Mouse (Mus musculus): Measurements from ENCODE around the gene Vmn1r52. TPM values are rescaled to one million over a fixed set of nuclear protein-coding genes. Genes with fewer than 3 reads are reported as not detected.
"Not testable (repeated sequence)": the region's sequence is repeated elsewhere in the genome, so short reads cannot be mapped to it uniquely, and the experiment has no call there.

Gene Vmn1r52
- not detected in 2 replicates for polyA plus RNA-seq (2015; fragmentation: Nextera tagmentation; extraction: Ambion mirVana)

DNA sequence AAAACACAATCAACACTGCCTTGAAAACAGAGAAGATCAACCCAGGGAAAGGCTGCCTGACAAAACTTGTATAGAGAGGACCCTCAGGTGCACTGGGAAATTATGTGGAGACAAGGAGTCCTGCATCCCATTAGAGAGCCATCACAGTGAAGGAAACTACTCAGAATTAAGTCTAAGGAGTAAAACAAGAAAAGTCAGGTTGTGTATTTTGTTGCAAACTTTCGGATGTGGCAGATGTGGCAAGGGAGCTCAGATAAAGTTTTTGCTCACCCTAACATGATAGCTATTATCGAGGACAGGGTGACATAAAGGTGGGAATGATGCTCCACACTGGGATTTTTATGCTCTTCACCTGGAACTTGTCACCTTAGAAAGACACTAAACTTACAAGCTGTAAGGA lies at the start of gene Vmn1r52:
Vmn1r52 (plus strand) TSS at position 301 of the 400 bp plus-strand sequence.
- peaks cover 3% of the 10 kb centered on the region; the same call in 1 of the 2 replicates for H3K9me3 ChIP-seq
- H3K4me3 ChIP-seq, result no peak within 1 kb of the TSS
- no peak within 1 kb of the TSS for H3K9ac ChIP-seq
- no peak within 1 kb of the TSS for H3K4me2 ChIP-seq
- ATAC-seq (ENCODE audit: extremely low read depth, insufficient number of reproducible peaks, low FRiP score, low TSS enrichment), result no peak
- 53% methylated on average over 2 of the region's 2 CpGs for WGBS
- H3K36me3 ChIP-seq, result no peaks in the 10 kb centered on the region
- H3K27ac ChIP-seq (replicated peaks), result no peak within 1 kb of the TSS
- H3K4me1 ChIP-seq, result no peaks in the 10 kb centered on the region
- no peaks in the 10 kb centered on the region for H3K27me3 ChIP-seq (replicated peaks)

DNA sequence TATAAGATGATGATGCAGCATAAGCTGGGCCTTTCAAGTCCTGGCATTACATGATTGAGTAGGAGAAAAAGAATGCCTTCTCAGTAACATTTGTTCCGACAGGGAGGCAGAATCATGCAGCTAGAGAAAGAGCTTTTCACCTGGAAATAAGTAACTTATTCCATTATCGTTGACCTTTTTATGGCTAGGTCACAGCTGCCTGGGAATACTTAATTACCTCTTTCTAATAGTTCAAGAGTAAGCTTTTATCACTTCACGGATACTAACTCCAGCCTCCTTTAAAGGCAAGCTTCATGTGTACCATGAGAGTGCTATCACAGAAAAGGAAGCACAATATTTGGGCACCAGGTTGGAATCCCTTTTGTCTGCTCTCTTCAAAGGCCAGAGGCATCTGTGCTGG lies 14.5 kb upstream of the Vmn1r52 start:
- no peaks in the 10 kb centered on the region for H3K4me1 ChIP-seq
- no peak overlapping the region for H3K27ac ChIP-seq (replicated peaks)
- H3K9ac ChIP-seq, result no peak overlapping the region
- H3K27me3 ChIP-seq (replicated peaks), result no peaks in the 10 kb centered on the region
- no peak overlapping the region for H3K4me3 ChIP-seq
- WGBS, result 75% methylated on average over 3 of the region's 3 CpGs
- ATAC-seq (ENCODE audit: extremely low read depth, insufficient number of reproducible peaks, low FRiP score, low TSS enrichment), result no peak
- no peak overlapping the region for H3K4me2 ChIP-seq
- no peaks in the 10 kb centered on the region for H3K9me3 ChIP-seq
- H3K36me3 ChIP-seq, result no peaks in the 10 kb centered on the region

DNA sequence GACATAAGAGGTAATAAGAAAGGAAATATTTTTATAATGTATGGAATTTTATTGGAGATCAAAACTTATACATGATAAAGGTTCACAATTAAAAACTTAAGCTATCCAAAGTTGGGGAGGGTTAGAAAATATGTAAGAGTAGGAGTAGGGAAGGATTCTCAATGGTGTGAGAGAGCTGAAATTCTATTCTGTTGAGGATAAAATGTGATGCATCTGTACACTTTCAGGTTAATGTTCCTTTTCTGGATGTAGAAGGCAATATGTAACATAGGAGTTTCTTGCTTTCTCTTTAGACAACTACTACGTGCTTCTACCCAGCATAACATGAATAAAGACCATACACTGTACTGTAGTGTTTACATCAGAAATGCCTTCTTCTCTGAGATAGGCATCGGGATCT lies 27.9 kb downstream of the Vmn1r52 start, which contains the start of gene V1ra8:
V1ra8 (plus strand) TSS at position 301 of the 400 bp plus-strand sequence.
- H3K27ac ChIP-seq (replicated peaks); ATAC-seq (ENCODE audit: extremely low read depth, insufficient number of reproducible peaks, low FRiP score, low TSS enrichment); H3K4me3 ChIP-seq; H3K4me2 ChIP-seq; H3K9ac ChIP-seq; H3K4me1 ChIP-seq; H3K36me3 ChIP-seq; H3K27me3 ChIP-seq (replicated peaks); H3K9me3 ChIP-seq: not testable (repeated sequence)
- WGBS, result 49% methylated on average over 2 of the region's 2 CpGs

DNA sequence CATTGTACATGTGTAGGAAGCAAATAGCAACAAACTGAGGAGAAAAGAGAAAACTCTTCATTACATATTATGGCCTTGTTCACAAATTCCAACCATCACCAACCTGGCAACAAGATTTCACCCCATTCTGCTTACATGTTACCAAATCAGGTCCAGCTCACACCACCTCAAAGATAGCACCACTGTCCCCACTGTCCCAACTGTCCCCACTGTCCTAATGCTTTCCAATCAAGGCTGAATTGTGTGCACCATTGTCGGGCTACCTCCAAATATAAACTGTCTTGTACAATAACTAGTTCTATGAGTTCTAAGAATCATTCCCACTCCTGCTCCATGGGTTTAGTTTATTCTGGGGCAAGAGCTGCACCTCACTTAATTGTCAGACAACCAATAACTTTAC lies 49.7 kb downstream of the Vmn1r52 start, which contains the start of gene Vmn1r53:
Vmn1r53 (minus strand) TSS at position 101 of the 400 bp plus-strand sequence.
- H3K36me3 ChIP-seq, result no peaks in the 10 kb centered on the region
- no peak within 1 kb of the TSS for H3K9ac ChIP-seq
- H3K9me3 ChIP-seq, result peaks cover 12% of the 10 kb centered on the region; the same call in 1 of the 2 replicates
- H3K27me3 ChIP-seq (replicated peaks), result no peaks in the 10 kb centered on the region
- H3K4me3 ChIP-seq, result no peak within 1 kb of the TSS
- no peak for ATAC-seq (ENCODE audit: extremely low read depth, insufficient number of reproducible peaks, low FRiP score, low TSS enrichment)
- 69% methylated on average over 1 of the region's 1 CpGs for WGBS
- no peak within 1 kb of the TSS for H3K27ac ChIP-seq (replicated peaks)
- H3K4me1 ChIP-seq, result no peaks in the 10 kb centered on the region
- H3K4me2 ChIP-seq, result no peak within 1 kb of the TSS

Other genes starting within 250 kb of the Vmn1r52 start
- not detected in 2 replicates for gene Vmn1r45, start 234.2 kb upstream of the Vmn1r52 start, polyA plus RNA-seq (2015; fragmentation: Nextera tagmentation; extraction: Ambion mirVana)
- not detected in 2 replicates for gene Vmn1r46, start 205.5 kb upstream of the Vmn1r52 start, polyA plus RNA-seq (2015; fragmentation: Nextera tagmentation; extraction: Ambion mirVana)
- gene Vmn1r47, start 158.7 kb upstream of the Vmn1r52 start, polyA plus RNA-seq (2015; fragmentation: Nextera tagmentation; extraction: Ambion mirVana), result not detected in 2 replicates
- not detected in 2 replicates for gene Vmn1r48, start 138.0 kb upstream of the Vmn1r52 start, polyA plus RNA-seq (2015; fragmentation: Nextera tagmentation; extraction: Ambion mirVana)
- gene Vmn1r49, start 96.3 kb upstream of the Vmn1r52 start, polyA plus RNA-seq (2015; fragmentation: Nextera tagmentation; extraction: Ambion mirVana), result not detected in 2 replicates
- gene Vmn1r50, start 73.4 kb upstream of the Vmn1r52 start, polyA plus RNA-seq (2015; fragmentation: Nextera tagmentation; extraction: Ambion mirVana), result not detected in 2 replicates
- not detected in 2 replicates for gene Vmn1r51, start 52.2 kb upstream of the Vmn1r52 start, polyA plus RNA-seq (2015; fragmentation: Nextera tagmentation; extraction: Ambion mirVana)
- gene V1ra8, start 28.0 kb downstream of the Vmn1r52 start, polyA plus RNA-seq (2015; fragmentation: Nextera tagmentation; extraction: Ambion mirVana), result not detected in 2 replicates
- 0.18 TPM in 1 of 2 replicates, not detected in the other for gene Vmn1r53, start 49.6 kb downstream of the Vmn1r52 start, polyA plus RNA-seq (2015; fragmentation: Nextera tagmentation; extraction: Ambion mirVana)
- gene Vmn1r54, start 71.5 kb downstream of the Vmn1r52 start, polyA plus RNA-seq (2015; fragmentation: Nextera tagmentation; extraction: Ambion mirVana), result not detected in 2 replicates
- gene BC048671, start 126.4 kb downstream of the Vmn1r52 start, polyA plus RNA-seq (2015; fragmentation: Nextera tagmentation; extraction: Ambion mirVana), result not detected in 2 replicates
- gene Chst13, start 150.4 kb downstream of the Vmn1r52 start, polyA plus RNA-seq (2015; fragmentation: Nextera tagmentation; extraction: Ambion mirVana), result 0.75 TPM in 1 of 2 replicates, not detected in the other
- 0.08 and 0.32 TPM in 2 replicates for gene Uroc1, start 158.5 kb downstream of the Vmn1r52 start, polyA plus RNA-seq (2015; fragmentation: Nextera tagmentation; extraction: Ambion mirVana)
- 5.4 and 5.5 TPM in 2 replicates for gene Zxdc, start 194.7 kb downstream of the Vmn1r52 start, polyA plus RNA-seq (2015; fragmentation: Nextera tagmentation; extraction: Ambion mirVana)